Mouse (Mus musculus) MEL (cell line): ENCODE measurements around the gene Faap24.

ENCODE experiments used
- CTCF ChIP-seq, 3 experiments: IDR thresholded peaks in 2 of 3; conservative IDR thresholded peaks in 1 of 3; 2 replicates each; pipeline ENCODE4 v1.5.1; 2011 to 2012; ENCODE audit warnings: low read length in 3 of 3, low read depth in 2 of 3, mild to moderate bottlenecking in 2 of 3, improper control_type of control experiment in 1 of 3, inconsistent platforms in 1 of 3, mixed read lengths in 1 of 3, moderate library complexity in 1 of 3; ENCODE audit not compliant: control insufficient read depth in 1 of 3, insufficient read depth in 1 of 3, poor library complexity in 1 of 3, severe bottlenecking in 1 of 3
- E2F4 ChIP-seq: IDR thresholded peaks from 2 replicates; pipeline ENCODE4 v1.6.1; 2011; ENCODE audit warnings: low read depth, low read length, improper control_type of control experiment, borderline replicate concordance
- EP300 ChIP-seq, 2 experiments: IDR thresholded peaks; 2 replicates each; pipeline ENCODE4 v1.6.1; 2011; ENCODE audit warnings: improper control_type of control experiment in 2 of 2, low read length in 2 of 2, low read depth in 1 of 2, mild to moderate bottlenecking in 1 of 2
- NELFE ChIP-seq: IDR thresholded peaks from 2 replicates; pipeline ENCODE4 v1.6.1; 2011; ENCODE audit warnings: low read depth, low read length, improper control_type of control experiment
- POLR2A ChIP-seq, 2 experiments: IDR thresholded peaks; 2 replicates each; pipeline ENCODE4 v1.6.1; 2011 to 2012; ENCODE audit warnings: low read length in 2 of 2, mild to moderate bottlenecking in 2 of 2, control low read depth in 1 of 2, improper control_type of control experiment in 1 of 2, low read depth in 1 of 2, moderate library complexity in 1 of 2; ENCODE audit not compliant: control insufficient read depth in 1 of 2, insufficient read depth in 1 of 2, poor library complexity in 1 of 2
- RAD21 ChIP-seq: IDR thresholded peaks from 2 replicates; pipeline ENCODE4 v1.6.1; 2011; ENCODE audit warnings: mild to moderate bottlenecking, low read depth, low read length, improper control_type of control experiment
- SIN3A ChIP-seq: IDR thresholded peaks from 2 replicates; pipeline ENCODE4 v1.6.1; 2012; ENCODE audit warnings: low read length, improper control_type of control experiment, inconsistent platforms
- TAL1 ChIP-seq: IDR thresholded peaks from 2 replicates; pipeline ENCODE4 v1.6.1; 2012; ENCODE audit warnings: mild to moderate bottlenecking, inconsistent platforms, low read length, moderate library complexity, mixed read lengths
- USF1 ChIP-seq: IDR thresholded peaks from 2 replicates; pipeline ENCODE4 v1.6.1; 2014; ENCODE audit warnings: low read depth, mild to moderate bottlenecking, inconsistent platforms, low read length, improper control_type of control experiment, moderate library complexity
- ZMIZ1 ChIP-seq: IDR thresholded peaks from 2 replicates; pipeline ENCODE4 v1.6.1; 2012; ENCODE audit warnings: low read depth, mild to moderate bottlenecking, inconsistent platforms, low read length, improper control_type of control experiment, moderate library complexity

- no peak for TF ChIP-seq USF1
- TF ChIP-seq ZMIZ1: no peak
- TF ChIP-seq CTCF (IDR thresholded peaks at IDR 0.05 in 2 of 3, conservative IDR thresholded peaks at IDR 0.05 in 1 of 3; ENCODE audit: control insufficient read depth in 1 of 3, insufficient read depth in 1 of 3, low read depth in 2 of 3, low read length in 3 of 3, poor library complexity in 1 of 3, severe bottlenecking in 1 of 3): no peak
- TF ChIP-seq NELFE: no peak
- no peak for TF ChIP-seq SIN3A
- no peak for TF ChIP-seq EP300 (IDR thresholded peaks at IDR 0.05; ENCODE audit: low read depth in 1 of 2, low read length in 2 of 2)
- TF ChIP-seq POLR2A (IDR thresholded peaks at IDR 0.05; ENCODE audit: control insufficient read depth in 1 of 2, insufficient read depth in 1 of 2, low read depth in 1 of 2, low read length in 2 of 2, poor library complexity in 1 of 2): no peak
- TF ChIP-seq TAL1: no peak
- TF ChIP-seq RAD21: no peak
- no peak for TF ChIP-seq E2F4
Measured at GRCm38 (mm10) chr7:35415226-35415625, 18.6 kb upstream of the Faap24 start.
